Mouse (Mus musculus): ENCODE measurements at regions not wholly inside any gene's neighbourhood (a gene's known extent, or its start where the extent isn't known, plus 50 kb on each side); places are given as distances from the start of the nearest gene placed in this dataset.

- H3K27me3 ChIP-seq (ENCODE audit: control insufficient read depth, insufficient read depth, low read length): no peaks in the 10 kb centered on the region
- H3K79me2 ChIP-seq (ENCODE audit: control insufficient read depth, insufficient read depth, low read length): no peaks in the 10 kb centered on the region
- no peak for DNase-seq (ENCODE audit: extremely low read depth, low read depth, low spot score)
- H3K36me3 ChIP-seq (ENCODE audit: control insufficient read depth, insufficient read depth, low read length): no peaks in the 10 kb centered on the region
- H3K4me3 ChIP-seq (ENCODE audit: insufficient read depth, low read depth, low read length): no peak overlapping the region
- no peak overlapping the region for H3K27ac ChIP-seq (replicated peaks; ENCODE audit: insufficient read depth, low read depth, low read length)
- TF ChIP-seq CTCF (IDR thresholded peaks at IDR 0.05; ENCODE audit: low read depth, low read length) (no peak), POLR2A (IDR thresholded peaks at IDR 0.05; ENCODE audit: extremely low read depth, insufficient read depth, low read length) (no peak)
- WGBS: 90% methylated on average over 8 of the region's 8 CpGs
- no peak overlapping the region for H3K9ac ChIP-seq (ENCODE audit: low read depth, low read length)
- H3K4me1 ChIP-seq (ENCODE audit: control insufficient read depth, insufficient read depth, low read length): no peaks in the 10 kb centered on the region
Measured at GRCm38 (mm10) chr10:112742123-112742522, 186.7 kb downstream of the Atxn7l3b start.

Measured in liver, adult 2 months (tissue).